ENCODE assay signal across 10 mouse cellular contexts in genomic region chr17:45594195-45594594, GRCm38 (mm10). TPM values are rescaled to one million over a fixed set of nuclear protein-coding genes. Genes with fewer than 3 reads are reported as not detected.
DNase-seq lines count a peak whose midpoint lies in the region; ATAC-seq and TF ChIP-seq lines count a peak whose summit lies in the region.
"Had no signal": no experiment of that assay in that cellular context is flagged by ENCODE, and none has a peak within 500 bp of the region (broad histone marks: within the 10 kb centered on the region; RNA-seq: fewer than 3 reads in every experiment).

No protein-coding gene starts in this region.

- peaks cover 73% of the 10 kb centered on the region for H3K4me1 ChIP-seq in heart, embryonic 12.5 days (replicated peaks)
- peaks cover 5 to 31% of the 10 kb centered on the region in 2 experiments for H3K4me1 ChIP-seq in ES-E14 (ENCODE audit: control insufficient read depth in 2 of 2, insufficient read depth in 2 of 2, low read length in 2 of 2, poor library complexity in 1 of 2)
- H3K4me1 ChIP-seq in heart, embryonic 16.5 days (ENCODE audit: control insufficient read depth, insufficient read depth, low read length) = peaks cover 60% of the 10 kb centered on the region
- peaks cover 94% of the 10 kb centered on the region for H3K4me1 ChIP-seq in liver, embryonic 15.5 days (replicated peaks)

- DNase-seq in heart, postnatal 4 days = no peak
- DNase-seq in ES-E14 (ENCODE audit: low read depth, low spot score) (no peak), MN1 (ENCODE audit: low spot score) (no peak)
- DNase-seq in urinary bladder, postnatal 36 days (ENCODE audit: low spot score in 2 of 2) = no peak
- DNase-seq in left cerebral cortex, postnatal 4 days = no peak

- in situ Hi-C loops in ES-E14 (cut with MboI; ENCODE audit: low sequenced_read_pairs in 2 of 2, unreplicated experiment in 2 of 2) = no loop called here

- H3K9me3 ChIP-seq in heart, embryonic 12.5 days (replicated peaks) = no peaks in the 10 kb centered on the region
- H3K9me3 ChIP-seq in ES-E14 (ENCODE audit: control insufficient read depth, insufficient read depth, low read depth, low read length) = no peaks in the 10 kb centered on the region
- H3K9me3 ChIP-seq in heart, embryonic 16.5 days (replicated peaks; ENCODE audit: control insufficient read depth, low read length) = no peaks in the 10 kb centered on the region
- no peaks in the 10 kb centered on the region for H3K9me3 ChIP-seq in liver, embryonic 15.5 days (replicated peaks)

- H3K4me3 ChIP-seq in heart, embryonic 12.5 days = peak overlapping the region; percentile 66
- peak overlapping the region; percentile 85 to 87 for H3K4me3 ChIP-seq in ES-E14 (ENCODE audit: insufficient read depth in 1 of 2, low read depth in 1 of 2, low read length in 2 of 2, poor library complexity in 1 of 2, severe bottlenecking in 1 of 2)
- peak overlapping the region; percentile 80 for H3K4me3 ChIP-seq in heart, embryonic 16.5 days (ENCODE audit: low read length)
- peak overlapping the region; percentile 78 for H3K4me3 ChIP-seq in liver, embryonic 15.5 days (replicated peaks)

- no peak for ATAC-seq in heart, embryonic 12.5 days (ENCODE audit: insufficient number of reproducible peaks, low FRiP score)
- no peak for ATAC-seq in heart, embryonic 16.5 days (replicated peaks; ENCODE audit: extremely low read depth, insufficient read depth, low FRiP score)
- 0 out of 2 replicates have a peak, but pooled peaks have one; percentile 13 for ATAC-seq in liver, embryonic 15.5 days (ENCODE audit: insufficient read depth)
- ATAC-seq: Patski had no signal

- H3K27me3 ChIP-seq in heart, embryonic 12.5 days (replicated peaks) = peaks cover 8% of the 10 kb centered on the region; the same call in 1 of the 2 replicates
- H3K27me3 ChIP-seq in heart, embryonic 16.5 days (ENCODE audit: control insufficient read depth, insufficient read depth, low read length) = no peaks in the 10 kb centered on the region
- no peaks in the 10 kb centered on the region for H3K27me3 ChIP-seq in liver, embryonic 15.5 days
- H3K27me3 ChIP-seq: Patski had no signal

- WGBS in heart, embryonic 12.5 days = 36% methylated on average over 8 of the region's 8 CpGs
- 48% methylated on average over 8 of the region's 8 CpGs for WGBS in heart, embryonic 16.5 days
- WGBS in liver, embryonic 15.5 days (ENCODE audit: insufficient replicate concordance) = 18% methylated on average over 8 of the region's 8 CpGs

- H3K27ac ChIP-seq in heart, embryonic 12.5 days (ENCODE audit: poor library complexity, severe bottlenecking) = 0 out of 2 replicates have a peak overlapping the region, but pooled peaks have one; percentile 41
- H3K27ac ChIP-seq in ES-E14 (ENCODE audit: insufficient read depth, low read depth, low read length, poor library complexity, severe bottlenecking) = no peak overlapping the region
- no peak overlapping the region for H3K27ac ChIP-seq in heart, embryonic 16.5 days (ENCODE audit: low read length)
- peak overlapping the region; percentile 94 for H3K27ac ChIP-seq in liver, embryonic 15.5 days (replicated peaks)

- H3K36me3 ChIP-seq in heart, embryonic 12.5 days = peaks cover 8% of the 10 kb centered on the region; the same call in 1 of the 2 replicates
- peaks cover 31% of the 10 kb centered on the region for H3K36me3 ChIP-seq in ES-E14 (ENCODE audit: control insufficient read depth, insufficient read depth, low read length, poor library complexity, severe bottlenecking)
- H3K36me3 ChIP-seq in heart, embryonic 16.5 days (ENCODE audit: control insufficient read depth, insufficient read depth) = peaks cover 8% of the 10 kb centered on the region
- peaks cover 31% of the 10 kb centered on the region for H3K36me3 ChIP-seq in liver, embryonic 15.5 days (replicated peaks)

- intact Hi-C loops in left cerebral cortex, postnatal 4 days (cut with DNase I) = no loop called here

- peak overlapping the region; percentile 87 for H3K9ac ChIP-seq in heart, embryonic 12.5 days
- H3K9ac ChIP-seq in ES-E14 (ENCODE audit: insufficient read depth, low read depth, low read length, poor library complexity, severe bottlenecking) = peak overlapping the region; percentile 84; the same call in 1 of the 2 replicates
- peak overlapping the region; percentile 92 for H3K9ac ChIP-seq in heart, embryonic 16.5 days (ENCODE audit: low read length)
- H3K9ac ChIP-seq in liver, embryonic 15.5 days = peak overlapping the region; percentile 76

- peak overlapping the region; percentile 99 for H3K4me2 ChIP-seq in heart, embryonic 12.5 days
- peak overlapping the region; percentile 100 for H3K4me2 ChIP-seq in heart, embryonic 16.5 days (ENCODE audit: low read depth, low read length)
- peak overlapping the region; percentile 96 for H3K4me2 ChIP-seq in liver, embryonic 15.5 days

TF ChIP-seq in ES-E14, 5 proteins besides CTCF, POLR2A, EP300 and RAD21:
- TF ChIP-seq ZC3H11A (IDR thresholded peaks at IDR 0.05; ENCODE audit: borderline replicate concordance, low read depth, low read length) (no peak), CHD2 (IDR thresholded peaks at IDR 0.05; ENCODE audit: low read depth, low read length) (no peak), HCFC1 (IDR thresholded peaks at IDR 0.05; ENCODE audit: borderline replicate concordance, insufficient read depth, low read length) (no peak), MAFK (IDR thresholded peaks at IDR 0.05; ENCODE audit: insufficient read depth, low read depth, low read length) (no peak), ZNF384 (IDR thresholded peaks at IDR 0.05; ENCODE audit: low read depth, low read length) (no peak)

RNA-seq across cellular contexts. Expression of gene Slc29a1, which starts 5.2 kb away (rescaled TPM):
- polyA plus RNA-seq in heart, embryonic 12.5 days (2016; fragmentation: Nextera tagmentation; extraction: Ambion mirVana) = 68.3 and 74.1 TPM in 2 replicates
- 10 to 100 TPM; 77.9 to 96.2 TPM for total RNA-seq in heart, postnatal 4 days (2021)
- total RNA-seq in ES-E14 (2012; rRNA removed) = 321 and 677 TPM in 2 replicates
- 110 and 137 TPM in 2 replicates for polyA plus RNA-seq in heart, embryonic 16.5 days (2015; fragmentation: Nextera tagmentation; extraction: Ambion mirVana)
- 175 and 180 TPM in 2 replicates for polyA plus RNA-seq in liver, embryonic 15.5 days (2015; fragmentation: Nextera tagmentation; extraction: Ambion mirVana)
- total RNA-seq in left cerebral cortex, postnatal 4 days (2021) = 10 to 100 TPM; 68.8 to 69.9 TPM

RNA-seq across cellular contexts. Expression of gene Mymx, which starts 7.7 kb away (rescaled TPM):
- 0.24 and 0.92 TPM in 2 replicates for polyA plus RNA-seq in heart, embryonic 12.5 days (2016; fragmentation: Nextera tagmentation; extraction: Ambion mirVana)
- total RNA-seq in heart, postnatal 4 days (2021) = not detected
- 66.0 and 95.3 TPM in 2 replicates for total RNA-seq in ES-E14 (2012; rRNA removed)
- polyA plus RNA-seq in heart, embryonic 16.5 days (2015; fragmentation: Nextera tagmentation; extraction: Ambion mirVana) = 0.25 and 0.49 TPM in 2 replicates
- 0.54 and 1.1 TPM in 2 replicates for polyA plus RNA-seq in liver, embryonic 15.5 days (2015; fragmentation: Nextera tagmentation; extraction: Ambion mirVana)
- total RNA-seq in left cerebral cortex, postnatal 4 days (2021) = not detected
- total RNA-seq: neutrophil, adult 5-6 weeks had no signal
- polyA plus RNA-seq: Patski had no signal

RNA-seq across cellular contexts. Expression of gene Hsp90ab1, which starts 21.1 kb away (rescaled TPM):
- 1,306 and 1,316 TPM in 2 replicates for polyA plus RNA-seq in heart, embryonic 12.5 days (2016; fragmentation: Nextera tagmentation; extraction: Ambion mirVana)
- 1,000 to 10,000 TPM; 1,093 to 1,133 TPM for total RNA-seq in heart, postnatal 4 days (2021)
- total RNA-seq in ES-E14 (2012; rRNA removed) = 1,660 and 1,758 TPM in 2 replicates
- 1,191 and 1,235 TPM in 2 replicates for polyA plus RNA-seq in heart, embryonic 16.5 days (2015; fragmentation: Nextera tagmentation; extraction: Ambion mirVana)
- 577 and 585 TPM in 2 replicates for polyA plus RNA-seq in liver, embryonic 15.5 days (2015; fragmentation: Nextera tagmentation; extraction: Ambion mirVana)
- total RNA-seq in left cerebral cortex, postnatal 4 days (2021) = 1,000 to 10,000 TPM; 1,680 to 1,682 TPM

RNA-seq across cellular contexts. Expression of gene Slc35b2, which starts 30.5 kb away (rescaled TPM):
- 85.6 and 89.6 TPM in 2 replicates for polyA plus RNA-seq in heart, embryonic 12.5 days (2016; fragmentation: Nextera tagmentation; extraction: Ambion mirVana)
- 10 to 100 TPM; 37.3 to 39.2 TPM for total RNA-seq in heart, postnatal 4 days (2021)
- total RNA-seq in ES-E14 (2012; rRNA removed) = 96.7 and 98.7 TPM in 2 replicates
- 89.4 and 89.9 TPM in 2 replicates for polyA plus RNA-seq in heart, embryonic 16.5 days (2015; fragmentation: Nextera tagmentation; extraction: Ambion mirVana)
- 52.1 and 59.8 TPM in 2 replicates for polyA plus RNA-seq in liver, embryonic 15.5 days (2015; fragmentation: Nextera tagmentation; extraction: Ambion mirVana)
- 10 to 100 TPM; 39.2 to 40.2 TPM for total RNA-seq in left cerebral cortex, postnatal 4 days (2021)

RNA-seq across cellular contexts. Expression of gene Nfkbie, which starts 38.7 kb away (rescaled TPM):
- 2.5 and 3.1 TPM in 2 replicates for polyA plus RNA-seq in heart, embryonic 12.5 days (2016; fragmentation: Nextera tagmentation; extraction: Ambion mirVana)
- 1 to 10 TPM; 1.5 to 1.9 TPM for total RNA-seq in heart, postnatal 4 days (2021)
- 2.1 and 2.2 TPM in 2 replicates for total RNA-seq in ES-E14 (2012; rRNA removed)
- 5.3 and 10.9 TPM in 2 replicates for polyA plus RNA-seq in heart, embryonic 16.5 days (2015; fragmentation: Nextera tagmentation; extraction: Ambion mirVana)
- 1.2 and 1.6 TPM in 2 replicates for polyA plus RNA-seq in liver, embryonic 15.5 days (2015; fragmentation: Nextera tagmentation; extraction: Ambion mirVana)
- total RNA-seq in left cerebral cortex, postnatal 4 days (2021) = 1 to 10 TPM; 2.4 to 2.7 TPM

Comparison
In these comparisons a context has a peak if more than half of its experiments do, and no peak if none do; other contexts are left out.
1. H3K27ac ChIP-seq: peak in heart, embryonic 12.5 days (single experiment) and liver, embryonic 15.5 days (single experiment); none in ES-E14 (single experiment) and heart, embryonic 16.5 days (single experiment).
2. RNA of gene Mymx, which starts 7.7 kb away (total RNA-seq): 66.0 to 95.3 TPM in ES-E14; not detected in heart, postnatal 4 days and not detected in left cerebral cortex, postnatal 4 days; every median in the first group is over 10 times any median in the second.
3. Peak in every context shown above with its lines, with median percentiles within 50 percentile points of each other: H3K4me2 ChIP-seq, H3K4me3 ChIP-seq and H3K9ac ChIP-seq.